Mouse (Mus musculus) liver, adult 2 months (tissue): ENCODE results near the gene Sfxn3.

Experiments used
- CTCF ChIP-seq: fragments of 200-500 bp; IDR thresholded peaks from 2 replicates; pipeline ENCODE4 v1.5.1; 2011; ENCODE audit warnings: low read depth, low read length, control low read depth
- POLR2A ChIP-seq: fragments of 200-500 bp; IDR thresholded peaks from 2 replicates; pipeline ENCODE4 v1.6.1; 2011; ENCODE audit warnings: low read length, control low read depth; ENCODE audit not compliant: insufficient read depth; ENCODE audit errors: extremely low read depth

- TF ChIP-seq CTCF, result no peak
- TF ChIP-seq POLR2A, result no peak
Measured at GRCm38 (mm10) chr19:45044389-45044927, 2.8 kb upstream of the Sfxn3 start.
